17 mouse cellular contexts compared by ENCODE assay signal in the genomic region with DNA sequence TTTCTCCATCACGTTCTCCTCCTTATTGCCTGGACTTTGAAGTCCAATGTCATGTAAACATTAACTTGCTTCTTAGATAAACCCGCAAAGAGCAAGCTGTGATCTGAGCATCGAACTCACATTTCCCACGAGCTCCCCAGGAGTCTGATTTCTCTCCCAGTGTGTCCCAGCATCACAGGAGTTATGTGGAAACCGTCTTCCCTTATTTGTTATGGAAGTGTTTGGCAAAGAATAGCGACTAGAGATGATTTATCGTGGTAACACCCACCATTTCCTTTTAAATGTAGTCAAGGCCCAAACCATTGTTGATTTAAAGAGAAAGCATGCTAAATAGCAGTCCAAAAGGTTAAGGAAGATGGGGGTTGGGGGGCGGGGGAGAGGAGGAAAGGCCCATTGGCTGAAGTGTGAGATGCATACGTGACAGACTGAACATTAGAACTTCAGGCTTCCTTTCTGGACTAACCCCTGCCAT. TPM values are rescaled to one million over a fixed set of nuclear protein-coding genes. Genes with fewer than 3 reads are reported as not detected.
DNase-seq lines count a peak whose midpoint lies in the region; ATAC-seq and TF ChIP-seq lines count a peak whose summit lies in the region.
"Had no signal": no experiment of that assay in that cellular context is flagged by ENCODE, and none has a peak within 500 bp of the region (broad histone marks: within the 10 kb centered on the region; RNA-seq: fewer than 3 reads in every experiment).

No protein-coding gene starts in this region.

- no peaks in the 10 kb centered on the region for H3K9me3 ChIP-seq in lung, embryonic 14.5 days (ENCODE audit: low read depth, low read length)
- no peaks in the 10 kb centered on the region for H3K9me3 ChIP-seq in MEL (replicated peaks; ENCODE audit: insufficient read depth, low read length)
- H3K9me3 ChIP-seq in limb, embryonic 10.5 days (replicated peaks) = no peaks in the 10 kb centered on the region
- H3K9me3 ChIP-seq: embryonic facial prominence, embryonic 13.5 days; forebrain, embryonic 15.5 days; liver, embryonic 15.5 days; midbrain, embryonic 13.5 days; neural tube, embryonic 12.5 days had no signal

- no peaks in the 10 kb centered on the region for H3K79me2 ChIP-seq in MEL (ENCODE audit: control insufficient read depth, insufficient read depth, low read length, poor library complexity)

- H3K4me2 ChIP-seq in lung, embryonic 14.5 days = 0 out of 2 replicates have a peak overlapping the region, but pooled peaks have one; percentile 4
- H3K4me2 ChIP-seq: embryonic facial prominence, embryonic 13.5 days; forebrain, embryonic 15.5 days; liver, embryonic 15.5 days; midbrain, embryonic 13.5 days; neural tube, embryonic 12.5 days had no signal

- ATAC-seq in lung, embryonic 14.5 days (ENCODE audit: insufficient read depth) = peak; percentile 64
- ATAC-seq: forebrain, embryonic 15.5 days; midbrain, embryonic 13.5 days had no signal

- TF ChIP-seq POLR2A in MEL (IDR thresholded peaks at IDR 0.05; ENCODE audit: control insufficient read depth in 1 of 2, insufficient read depth in 1 of 2, low read depth in 1 of 2, low read length in 2 of 2, poor library complexity in 1 of 2) = no peak

- H3K9ac ChIP-seq in lung, embryonic 14.5 days = no peak overlapping the region
- H3K9ac ChIP-seq in MEL (ENCODE audit: control insufficient read depth, low read depth, low read length, poor library complexity, severe bottlenecking) = peak overlapping the region; percentile 35
- H3K9ac ChIP-seq: embryonic facial prominence, embryonic 13.5 days; forebrain, embryonic 15.5 days; liver, embryonic 15.5 days; midbrain, embryonic 13.5 days; neural tube, embryonic 12.5 days had no signal

- no peaks in the 10 kb centered on the region for H3K36me3 ChIP-seq in lung, embryonic 14.5 days (ENCODE audit: insufficient read depth)
- H3K36me3 ChIP-seq in MEL (ENCODE audit: control insufficient read depth in 1 of 2, insufficient read depth in 2 of 2, low read length in 2 of 2) = peaks cover 0 to 44% of the 10 kb centered on the region in 2 experiments; a peak in 2 of 4 replicates
- H3K36me3 ChIP-seq in limb, embryonic 10.5 days = no peaks in the 10 kb centered on the region
- H3K36me3 ChIP-seq: embryonic facial prominence, embryonic 13.5 days; forebrain, embryonic 15.5 days; liver, embryonic 15.5 days; midbrain, embryonic 13.5 days; neural tube, embryonic 12.5 days had no signal

- no peaks in the 10 kb centered on the region for H3K27me3 ChIP-seq in lung, embryonic 14.5 days (ENCODE audit: insufficient read depth, low read length)
- H3K27me3 ChIP-seq in MEL (ENCODE audit: control insufficient read depth in 1 of 2, insufficient read depth in 2 of 2, low read length in 2 of 2) = no peaks in the 10 kb centered on the region
- H3K27me3 ChIP-seq in limb, embryonic 10.5 days (ENCODE audit: low read depth, poor library complexity, severe bottlenecking) = no peaks in the 10 kb centered on the region
- H3K27me3 ChIP-seq: embryonic facial prominence, embryonic 13.5 days; forebrain, embryonic 15.5 days; liver, embryonic 15.5 days; midbrain, embryonic 13.5 days; neural tube, embryonic 12.5 days had no signal

- 8% methylated on average over 9 of the region's 9 CpGs for WGBS in lung, embryonic 14.5 days
- 59% methylated on average over 9 of the region's 9 CpGs for WGBS in limb, embryonic 10.5 days

- peaks cover 18% of the 10 kb centered on the region for H3K4me1 ChIP-seq in lung, embryonic 14.5 days (ENCODE audit: insufficient read depth)
- peaks cover 13 to 63% of the 10 kb centered on the region in 2 experiments for H3K4me1 ChIP-seq in MEL (ENCODE audit: control insufficient read depth in 1 of 2, insufficient read depth in 2 of 2, low read length in 2 of 2)
- peaks cover 15% of the 10 kb centered on the region for H3K4me1 ChIP-seq in limb, embryonic 10.5 days
- H3K4me1 ChIP-seq: forebrain, embryonic 15.5 days; liver, embryonic 15.5 days; neural tube, embryonic 12.5 days had no signal

- TF ChIP-seq CTCF in lung, embryonic 14.5 days (IDR thresholded peaks at IDR 0.05; ENCODE audit: low read depth) = no peak
- no peak for TF ChIP-seq CTCF in MEL (IDR thresholded peaks at IDR 0.05 in 2 of 3, conservative IDR thresholded peaks at IDR 0.05 in 1 of 3; ENCODE audit: control insufficient read depth in 1 of 3, insufficient read depth in 1 of 3, low read depth in 2 of 3, low read length in 3 of 3, poor library complexity in 1 of 3, severe bottlenecking in 1 of 3)

- TF ChIP-seq EP300 in MEL (IDR thresholded peaks at IDR 0.05; ENCODE audit: low read depth in 1 of 2, low read length in 2 of 2) = no peak; a peak in 1 of 4 replicates

- no peak overlapping the region for H3K4me3 ChIP-seq in lung, embryonic 14.5 days (ENCODE audit: low read depth, low read length)
- peak overlapping the region; percentile 22 to 51; a peak in 3 of 4 replicates for H3K4me3 ChIP-seq in MEL (ENCODE audit: control insufficient read depth in 1 of 2, insufficient read depth in 1 of 2, low read depth in 2 of 2, low read length in 2 of 2)
- no peak overlapping the region for H3K4me3 ChIP-seq in limb, embryonic 10.5 days
- H3K4me3 ChIP-seq: embryonic facial prominence, embryonic 13.5 days; forebrain, embryonic 15.5 days; liver, embryonic 15.5 days; midbrain, embryonic 13.5 days; neural tube, embryonic 12.5 days had no signal

- peak overlapping the region; percentile 63 for H3K27ac ChIP-seq in lung, embryonic 14.5 days (ENCODE audit: low read depth)
- H3K27ac ChIP-seq in MEL (ENCODE audit: control insufficient read depth, low read depth, low read length) = peak overlapping the region; percentile 76
- peak overlapping the region; percentile 14; the same call in 1 of the 2 replicates for H3K27ac ChIP-seq in limb, embryonic 10.5 days
- H3K27ac ChIP-seq: embryonic facial prominence, embryonic 13.5 days; forebrain, embryonic 15.5 days; liver, embryonic 15.5 days; midbrain, embryonic 13.5 days; neural tube, embryonic 12.5 days had no signal

- DNase-seq in lung, embryonic 14.5 days = peak; percentile 82
- DNase-seq in lung, postnatal 36 days = no peak
- peak; percentile 63 for DNase-seq in MEL (ENCODE audit: low read depth, low spot score)
- peak; percentile 34 for DNase-seq in kidney, adult 18-20 months
- DNase-seq in limb, embryonic 10.5 days (ENCODE audit: low spot score) = no peak
- no peak for DNase-seq in thymus, postnatal 25 days
- no peak for DNase-seq in left cerebral cortex, adult 11 months (ENCODE audit: low spot score)
- DNase-seq in right cerebral cortex, postnatal 36 days (ENCODE audit: low spot score in 2 of 2) = no peak
- DNase-seq: adrenal gland, postnatal 10 days; cerebellum, postnatal 25 days; gastrocnemius, postnatal 25 days; left cerebral cortex, postnatal 4 days had no signal

- TF ChIP-seq RAD21 in MEL (IDR thresholded peaks at IDR 0.05; ENCODE audit: low read depth, low read length) = no peak

TF ChIP-seq in MEL, 35 proteins besides CTCF, POLR2A, EP300 and RAD21 (continues in another document):
- no peak for TF ChIP-seq USF2 (IDR thresholded peaks at IDR 0.05; ENCODE audit: borderline replicate concordance in 1 of 2, insufficient read depth in 1 of 2, low read depth in 1 of 2, low read length in 2 of 2)
- no peak for TF ChIP-seq CHD1 (IDR thresholded peaks at IDR 0.05; ENCODE audit: low read depth, low read length)
- TF ChIP-seq ELF1 (IDR thresholded peaks at IDR 0.05; ENCODE audit: low read depth, low read length) = 0 out of 2 replicates have a peak, but pooled peaks have one; percentile 9
- TF ChIP-seq E2F4 (IDR thresholded peaks at IDR 0.05; ENCODE audit: borderline replicate concordance, low read depth, low read length) = no peak
- TF ChIP-seq JUND (IDR thresholded peaks at IDR 0.05; ENCODE audit: low read depth, low read length) = no peak
- no peak for TF ChIP-seq POLR2AphosphoS2 (IDR thresholded peaks at IDR 0.05; ENCODE audit: low read length)
- TF ChIP-seq ZKSCAN1 (IDR thresholded peaks at IDR 0.05; ENCODE audit: low read depth, low read length) = no peak
- TF ChIP-seq TBP (IDR thresholded peaks at IDR 0.05; ENCODE audit: low read depth, low read length) = peak; percentile 32; the same call in 1 of the 2 replicates
- TF ChIP-seq HCFC1 (IDR thresholded peaks at IDR 0.05; ENCODE audit: low read depth, low read length) = no peak; the same call in 1 of the 2 replicates
- TF ChIP-seq BHLHE40 (IDR thresholded peaks at IDR 0.05; ENCODE audit: borderline replicate concordance, low read depth, low read length) = no peak
- no peak for TF ChIP-seq SIN3A (IDR thresholded peaks at IDR 0.05; ENCODE audit: low read length)
- no peak for TF ChIP-seq MYB (IDR thresholded peaks at IDR 0.05; ENCODE audit: low read depth, low read length)
- no peak for TF ChIP-seq ZMIZ1 (IDR thresholded peaks at IDR 0.05; ENCODE audit: low read depth, low read length)
- TF ChIP-seq ETS1 (IDR thresholded peaks at IDR 0.05; ENCODE audit: low read depth, low read length) = peak; percentile 12; the same call in 1 of the 2 replicates
- peak; percentile 31; the same call in 1 of the 2 replicates for TF ChIP-seq MAX (IDR thresholded peaks at IDR 0.05; ENCODE audit: low read length)
- no peak for TF ChIP-seq USF1 (IDR thresholded peaks at IDR 0.05; ENCODE audit: low read depth, low read length)
- TF ChIP-seq TCF12 (IDR thresholded peaks at IDR 0.05; ENCODE audit: low read depth, low read length) = no peak
- TF ChIP-seq MAFK (IDR thresholded peaks at IDR 0.05; ENCODE audit: borderline replicate concordance, low read depth, low read length) = no peak
- TF ChIP-seq MXI1 (IDR thresholded peaks at IDR 0.05; ENCODE audit: low read depth, low read length) = no peak
- TF ChIP-seq GABPA (IDR thresholded peaks at IDR 0.05; ENCODE audit: low read depth, low read length) = no peak
- TF ChIP-seq NRF1 (IDR thresholded peaks at IDR 0.05; ENCODE audit: insufficient read depth, low read depth, low read length, poor library complexity, severe bottlenecking) = no peak
- no peak for TF ChIP-seq SMC3 (IDR thresholded peaks at IDR 0.05; ENCODE audit: low read depth, low read length)
- no peak for TF ChIP-seq TAL1 (IDR thresholded peaks at IDR 0.05; ENCODE audit: low read length)
- no peak for TF ChIP-seq MYC (IDR thresholded peaks at IDR 0.05; ENCODE audit: low read depth, low read length)
- TF ChIP-seq ZC3H11A (IDR thresholded peaks at IDR 0.05; ENCODE audit: low read depth, low read length) = no peak
- TF ChIP-seq KAT2A (conservative IDR thresholded peaks at IDR 0.05; ENCODE audit: low read depth, low read length) = no peak
- no peak for TF ChIP-seq ZNF384 (IDR thresholded peaks at IDR 0.05; ENCODE audit: low read depth, low read length)

RNA-seq across cellular contexts. Expression of gene Zbtb38, which starts 33.3 kb away (rescaled TPM):
- 24.5 and 24.6 TPM in 2 replicates for polyA plus RNA-seq in lung, embryonic 14.5 days (2014; fragmentation: Nextera tagmentation; extraction: Ambion mirVana)
- total RNA-seq in MEL (2012; rRNA removed) = 10.9 TPM in 2 replicates
- polyA plus RNA-seq in MEL (2012; ENCODE audit: insufficient read depth in 1 of 2, insufficient read length in 2 of 2, low read depth in 1 of 2, low replicate concordance in 2 of 2, missing spikeins in 1 of 2) = 10 to 100 TPM; 12.2 to 65.0 TPM
- 6.4 and 8.1 TPM in 2 replicates for polyA plus RNA-seq in limb, embryonic 10.5 days (2016; fragmentation: Nextera tagmentation; extraction: Ambion mirVana)

Comparison
In these comparisons a context has a peak if more than half of its experiments do, and no peak if none do; other contexts are left out.
1. DNase-seq: peak in lung, embryonic 14.5 days (single experiment), MEL (single experiment) and kidney, adult 18-20 months (single experiment); none in lung, postnatal 36 days (single experiment), limb, embryonic 10.5 days (single experiment), thymus, postnatal 25 days (single experiment), left cerebral cortex, adult 11 months (single experiment) and right cerebral cortex, postnatal 36 days (0 of 2).
2. H3K27ac ChIP-seq: peak in every context shown above with its lines; median percentile 76 in MEL; 63 in lung, embryonic 14.5 days; 14 in limb, embryonic 10.5 days.
3. H3K4me3 ChIP-seq: peak in MEL (2 of 2); none in lung, embryonic 14.5 days (single experiment) and limb, embryonic 10.5 days (single experiment).